Mouse (Mus musculus) midbrain, embryonic 12.5 days (tissue): ENCODE data around the gene Ccdc32. TPM values are rescaled to one million over a fixed set of nuclear protein-coding genes. Genes with fewer than 3 reads are reported as not detected.
A peak's percentile ranks its signal among the peaks of the same experiment; 100 is the strongest.

ENCODE experiments used
- ATAC-seq: fragments of 200-750 bp; cut with Nextera tagmentation; 2 replicates; pipeline ENCODE4 v1.8.0; 2017; ENCODE audit warnings: low read depth, moderate TSS enrichment, moderate library complexity; ENCODE audit not compliant: low FRiP score
- H3K27ac ChIP-seq: fragments of 300-500 bp; sonication (generic); replicated peaks from 2 replicates; pipeline ENCODE4 v1.5.1; 2016; ENCODE audit warnings: mild to moderate bottlenecking
- H3K27me3 ChIP-seq: fragments of 300-500 bp; sonication (generic); 2 replicates; pipeline ENCODE4 v1.6.1; 2016; ENCODE audit warnings: mild to moderate bottlenecking
- H3K36me3 ChIP-seq: fragments of 300-500 bp; sonication (generic); 2 replicates; pipeline ENCODE4 v1.6.1; 2016
- H3K4me1 ChIP-seq: fragments of 300-500 bp; sonication (generic); 2 replicates; pipeline ENCODE4 v1.6.1; 2016
- H3K4me2 ChIP-seq: fragments of 300-500 bp; sonication (generic); replicated peaks from 2 replicates; pipeline ENCODE4 v1.6.1; 2016; ENCODE audit warnings: mild to moderate bottlenecking, moderate library complexity
- H3K4me3 ChIP-seq: fragments of 300-500 bp; sonication (generic); 2 replicates; pipeline ENCODE4 v1.5.1; 2016; ENCODE audit warnings: mild to moderate bottlenecking
- H3K9ac ChIP-seq: fragments of 300-500 bp; sonication (generic); replicated peaks from 2 replicates; pipeline ENCODE4 v1.6.1; 2016; ENCODE audit warnings: mild to moderate bottlenecking, moderate library complexity
- H3K9me3 ChIP-seq: fragments of 300-500 bp; sonication (generic); 2 replicates; pipeline ENCODE4 v1.6.1; 2016; ENCODE audit warnings: mild to moderate bottlenecking
- WGBS: fragments of 180-500 bp; shearing (Covaris S2); methylation state at CpG from one replicate; pipeline ENCODE4 v1.1.7; 2016; 5-methylcytosine and 5-hydroxymethylcytosine counted together
- polyA plus RNA-seq: library from polyadenylated mRNA; unstranded; fragments of >200 nt; fragmentation: Nextera tagmentation; extraction: Ambion mirVana; gene quantifications from 2 replicates; pipeline ENCODE4 v1.2.1, GENCODE M21; 2016

The Ccdc32 gene
- polyA plus RNA-seq, 1 experiment from 2014 or later: 28.2 TPM

GRCm38 (mm10) chr2:118976282-118976929 is 52.8 kb downstream of the Ccdc32 start:
- H3K9me3 ChIP-seq: no peaks in the 10 kb centered on the region
- peak overlapping the region; percentile 72 for H3K9ac ChIP-seq
- 2% methylated on average over 57 of the region's 57 CpGs for WGBS
- peak overlapping the region; percentile 93 for H3K4me2 ChIP-seq
- H3K4me3 ChIP-seq: peak overlapping the region; percentile 60
- H3K27me3 ChIP-seq: peaks cover 51% of the 10 kb centered on the region
- no peak overlapping the region for H3K27ac ChIP-seq
- H3K36me3 ChIP-seq: no peaks in the 10 kb centered on the region
- H3K4me1 ChIP-seq: peaks cover 10% of the 10 kb centered on the region; the same call in 1 of the 2 replicates
- ATAC-seq: peak; percentile 76

GRCm38 (mm10) chr2:118975855-118976254 is 53.3 kb downstream of the Ccdc32 start:
- Histone ChIP-seq H3K36me3 (no peaks in the 10 kb centered on the region), H3K4me1 (peaks cover 10% of the 10 kb centered on the region; the same call in 1 of the 2 replicates), H3K4me3 (peak overlapping the region; percentile 60), H3K27ac (no peak overlapping the region), H3K9ac (peak overlapping the region; percentile 72), H3K27me3 (peaks cover 54% of the 10 kb centered on the region), H3K4me2 (peak overlapping the region; percentile 93), H3K9me3 (no peaks in the 10 kb centered on the region)
- WGBS: 6% methylated on average over 15 of the region's 15 CpGs
- ATAC-seq: no peak

GRCm38 (mm10) chr2:118972687-118973376 is 56.4 kb downstream of the Ccdc32 start:
- no peaks in the 10 kb centered on the region for H3K9me3 ChIP-seq
- WGBS: under 1% methylated on average over 33 of the region's 33 CpGs
- H3K9ac ChIP-seq: peak overlapping the region; percentile 41
- ATAC-seq: peak; percentile 85
- peak overlapping the region; percentile 32 for H3K4me3 ChIP-seq
- peaks cover 10% of the 10 kb centered on the region; the same call in 1 of the 2 replicates for H3K4me1 ChIP-seq
- H3K27ac ChIP-seq: no peak overlapping the region
- no peaks in the 10 kb centered on the region for H3K36me3 ChIP-seq
- H3K4me2 ChIP-seq: peak overlapping the region; percentile 59
- H3K27me3 ChIP-seq: peaks cover 50% of the 10 kb centered on the region

- Histone ChIP-seq H3K4me2 (no peak overlapping the region), H3K9ac (no peak overlapping the region), H3K4me1 (peaks cover 10% of the 10 kb centered on the region; the same call in 1 of the 2 replicates), H3K9me3 (no peaks in the 10 kb centered on the region), H3K36me3 (no peaks in the 10 kb centered on the region), H3K27me3 (peaks cover 43% of the 10 kb centered on the region), H3K4me3 (no peak overlapping the region), H3K27ac (no peak overlapping the region)
- ATAC-seq: no peak
- 83% methylated on average over 5 of the region's 5 CpGs for WGBS
Observed at GRCm38 (mm10) chr2:118972048-118972447, 57.1 kb downstream of the Ccdc32 start.

GRCm38 (mm10) chr2:118969585-118970147 is 59.5 kb downstream of the Ccdc32 start:
- no peak overlapping the region for H3K27ac ChIP-seq
- peaks cover 3% of the 10 kb centered on the region; the same call in 1 of the 2 replicates for H3K4me1 ChIP-seq
- H3K36me3 ChIP-seq: no peaks in the 10 kb centered on the region

More at GRCm38 (mm10) chr2:118969585-118970147, 59.5 kb downstream of the Ccdc32 start:
- Histone ChIP-seq H3K4me3 (no peak overlapping the region), H3K9me3 (no peaks in the 10 kb centered on the region), H3K27me3 (peaks cover 19% of the 10 kb centered on the region), H3K4me2 (no peak overlapping the region), H3K9ac (no peak overlapping the region)
- whole genome bisulfite sequencing: 87% methylated on average over 11 of the region's 11 CpGs
- ATAC-seq: no peak

Other genes starting within 250 kb of the Ccdc32 start
- 17.5 and 17.8 TPM in 2 replicates for gene Disp2, start 249.7 kb downstream of the Ccdc32 start, polyA plus RNA-seq
- 134 and 147 TPM in 2 replicates for gene Knstrn, start 215.4 kb downstream of the Ccdc32 start, polyA plus RNA-seq
- 49.0 and 55.2 TPM in 2 replicates for gene Ivd, start 167.4 kb downstream of the Ccdc32 start, polyA plus RNA-seq
- 6.4 and 6.7 TPM in 2 replicates for gene Bahd1, start 129.0 kb downstream of the Ccdc32 start, polyA plus RNA-seq
- 14.5 and 19.5 TPM in 2 replicates for gene Chst14, start 102.9 kb downstream of the Ccdc32 start, polyA plus RNA-seq
- 7.4 and 7.5 TPM in 2 replicates for gene Rpusd2, start 5.4 kb upstream of the Ccdc32 start, polyA plus RNA-seq
- gene Knl1, start 17.7 kb upstream of the Ccdc32 start, polyA plus RNA-seq: 60.3 and 61.9 TPM in 2 replicates
- 46.3 and 51.3 TPM in 2 replicates for gene Rad51, start 83.4 kb upstream of the Ccdc32 start, polyA plus RNA-seq
- gene Rmdn3, start 127.6 kb upstream of the Ccdc32 start, polyA plus RNA-seq: 43.8 and 47.5 TPM in 2 replicates
- gene Gchfr, start 138.4 kb upstream of the Ccdc32 start, polyA plus RNA-seq: 2.7 and 3.3 TPM in 2 replicates
- 0.85 and 1.2 TPM in 2 replicates for gene Gm14137, start 145.1 kb upstream of the Ccdc32 start, polyA plus RNA-seq
- gene Zfyve19, start 179.2 kb upstream of the Ccdc32 start, polyA plus RNA-seq: 44.9 and 53.6 TPM in 2 replicates
- 24.7 and 26.8 TPM in 2 replicates for gene Dnajc17, start 179.4 kb upstream of the Ccdc32 start, polyA plus RNA-seq
- not detected in 2 replicates for gene Ppp1r14d, start 200.5 kb upstream of the Ccdc32 start, polyA plus RNA-seq
- gene Spint1, start 208.0 kb upstream of the Ccdc32 start, polyA plus RNA-seq: 0.98 and 1.5 TPM in 2 replicates
- gene Rhov, start 241.9 kb upstream of the Ccdc32 start, polyA plus RNA-seq: 3.9 and 4.7 TPM in 2 replicates